Mouse (Mus musculus) hindbrain, embryonic 14.5 days (tissue): ENCODE measurements at regions not wholly inside any gene's neighbourhood (a gene's known extent, or its start where the extent isn't known, plus 50 kb on each side); places are given as distances from the start of the nearest gene placed in this dataset.

ENCODE experiments used
- ATAC-seq: fragments of 200-750 bp; cut with Nextera tagmentation; 2 replicates; pipeline ENCODE4 v1.8.0; 2017; ENCODE audit warnings: moderate number of reproducible peaks, mild to moderate bottlenecking, moderate TSS enrichment, moderate library complexity; ENCODE audit not compliant: low FRiP score
- DNase-seq: peaks from one replicate; pipeline ENCODE4 v3.0.0-alpha.2; 2015; ENCODE audit warnings: low spot score
- H3K27ac ChIP-seq: fragments of 300-500 bp; sonication (generic); 2 replicates; pipeline ENCODE4 v1.5.1; 2014; ENCODE audit warnings: mild to moderate bottlenecking, moderate library complexity
- H3K27me3 ChIP-seq: fragments of 300-500 bp; sonication (generic); 2 replicates; pipeline ENCODE4 v1.6.1; 2014; ENCODE audit warnings: mild to moderate bottlenecking, low read length, mixed read lengths; ENCODE audit not compliant: control insufficient read depth, insufficient read depth
- H3K36me3 ChIP-seq: fragments of 300-500 bp; sonication (generic); replicated peaks from 2 replicates; pipeline ENCODE4 v1.6.1; 2014; ENCODE audit not compliant: control insufficient read depth, insufficient read depth
- H3K4me1 ChIP-seq: fragments of 300-500 bp; sonication (generic); replicated peaks from 2 replicates; pipeline ENCODE4 v1.6.1; 2014; ENCODE audit warnings: antibody characterized with exemption, low read length, mixed read lengths; ENCODE audit not compliant: control insufficient read depth, insufficient read depth
- H3K4me2 ChIP-seq: fragments of 300-500 bp; sonication (generic); replicated peaks from 2 replicates; pipeline ENCODE4 v1.6.1; 2014; ENCODE audit warnings: mild to moderate bottlenecking, moderate library complexity
- H3K4me3 ChIP-seq: fragments of 300-500 bp; sonication (generic); replicated peaks from 2 replicates; pipeline ENCODE4 v1.5.1; 2014; ENCODE audit warnings: mild to moderate bottlenecking, low read length
- H3K9ac ChIP-seq: fragments of 300-500 bp; sonication (generic); 2 replicates; pipeline ENCODE4 v1.6.1; 2014
- H3K9me3 ChIP-seq: fragments of 300-500 bp; sonication (generic); 2 replicates; pipeline ENCODE4 v1.6.1; 2016; ENCODE audit warnings: low read length; ENCODE audit not compliant: control insufficient read depth
- WGBS: fragments of 180-500 bp; shearing (Covaris S2); extraction: QIAGEN DNeasy Blood & Tissue Kit; methylation state at CpG from one replicate; pipeline ENCODE4 v1.1.7; 2014; 5-methylcytosine and 5-hydroxymethylcytosine counted together

GRCm38 (mm10) chr15:93994542-93994941 is 398.9 kb upstream of the Prickle1 start:
- peak; percentile 25 for DNase-seq

DNA sequence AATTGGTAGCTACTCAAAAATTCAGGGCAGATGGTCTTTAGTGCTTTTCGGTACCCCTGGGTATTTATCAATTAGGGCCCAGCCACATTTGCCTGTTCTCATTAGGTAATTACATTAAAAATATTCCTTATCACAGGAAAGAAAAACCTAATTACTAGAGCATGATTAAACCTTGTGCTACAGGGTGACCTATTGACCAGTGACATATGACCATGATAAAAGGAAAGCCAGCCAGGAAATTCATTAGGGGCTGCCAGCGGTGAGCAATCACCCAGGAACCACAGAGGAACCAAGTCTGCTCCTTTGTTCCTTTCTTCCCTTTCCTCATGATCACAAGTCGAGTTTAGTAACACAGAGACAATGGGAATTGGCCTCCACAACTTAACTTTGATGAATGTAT is 394.4 kb upstream of the Prickle1 start:
- Histone ChIP-seq H3K4me1 (0 out of 2 replicates have a peak, but pooled peaks cover 3% of the 10 kb centered on the region), H3K9ac (no peak overlapping the region), H3K4me3 (no peak overlapping the region), H3K27me3 (no peaks in the 10 kb centered on the region), H3K27ac (no peak overlapping the region), H3K36me3 (no peaks in the 10 kb centered on the region), H3K9me3 (no peaks in the 10 kb centered on the region), H3K4me2 (no peak overlapping the region)
- DNase-seq (no peak), ATAC-seq (no peak)
- 23% methylated on average over 3 of the region's 3 CpGs for whole genome bisulfite sequencing

More at GRCm38 (mm10) chr15:93994542-93994941, 398.9 kb upstream of the Prickle1 start:
- no peak overlapping the region for H3K4me2 ChIP-seq
- no peak overlapping the region for H3K4me3 ChIP-seq
- 0 out of 2 replicates have a peak, but pooled peaks cover 3% of the 10 kb centered on the region for H3K4me1 ChIP-seq
- H3K9ac ChIP-seq: no peak overlapping the region
- H3K27me3 ChIP-seq: no peaks in the 10 kb centered on the region
- ATAC-seq: no peak
- no peaks in the 10 kb centered on the region for H3K9me3 ChIP-seq
- H3K36me3 ChIP-seq: no peaks in the 10 kb centered on the region
- WGBS: 28% methylated on average over 4 of the region's 4 CpGs
- no peak overlapping the region for H3K27ac ChIP-seq

DNA sequence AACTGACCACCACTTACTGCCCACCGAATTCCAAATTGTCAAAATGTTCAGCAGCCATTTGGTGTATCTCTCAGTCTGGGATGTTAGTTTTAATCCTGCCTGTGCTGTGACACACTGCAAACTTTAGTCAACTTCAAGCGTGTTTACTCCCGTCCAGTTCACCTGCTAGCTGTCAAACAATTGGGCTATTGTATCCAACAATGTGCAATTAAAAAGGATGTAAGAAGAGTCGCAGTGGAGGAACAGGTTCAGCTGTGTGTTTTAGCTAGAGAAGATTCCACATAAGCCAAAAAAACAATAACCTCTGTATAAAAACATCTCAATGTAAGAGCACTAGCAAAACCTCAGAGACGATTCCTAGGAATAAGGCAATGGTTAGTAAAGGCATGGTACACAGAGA is 392.7 kb upstream of the Prickle1 start:
- Histone ChIP-seq H3K4me2 (no peak overlapping the region), H3K9me3 (no peaks in the 10 kb centered on the region), H3K9ac (no peak overlapping the region), H3K36me3 (no peaks in the 10 kb centered on the region), H3K4me1 (0 out of 2 replicates have a peak, but pooled peaks cover 3% of the 10 kb centered on the region), H3K27me3 (no peaks in the 10 kb centered on the region), H3K4me3 (no peak overlapping the region), H3K27ac (no peak overlapping the region)
- WGBS: 83% methylated on average over 5 of the region's 5 CpGs
- no peak for ATAC-seq
- no peak for DNase-seq

DNA sequence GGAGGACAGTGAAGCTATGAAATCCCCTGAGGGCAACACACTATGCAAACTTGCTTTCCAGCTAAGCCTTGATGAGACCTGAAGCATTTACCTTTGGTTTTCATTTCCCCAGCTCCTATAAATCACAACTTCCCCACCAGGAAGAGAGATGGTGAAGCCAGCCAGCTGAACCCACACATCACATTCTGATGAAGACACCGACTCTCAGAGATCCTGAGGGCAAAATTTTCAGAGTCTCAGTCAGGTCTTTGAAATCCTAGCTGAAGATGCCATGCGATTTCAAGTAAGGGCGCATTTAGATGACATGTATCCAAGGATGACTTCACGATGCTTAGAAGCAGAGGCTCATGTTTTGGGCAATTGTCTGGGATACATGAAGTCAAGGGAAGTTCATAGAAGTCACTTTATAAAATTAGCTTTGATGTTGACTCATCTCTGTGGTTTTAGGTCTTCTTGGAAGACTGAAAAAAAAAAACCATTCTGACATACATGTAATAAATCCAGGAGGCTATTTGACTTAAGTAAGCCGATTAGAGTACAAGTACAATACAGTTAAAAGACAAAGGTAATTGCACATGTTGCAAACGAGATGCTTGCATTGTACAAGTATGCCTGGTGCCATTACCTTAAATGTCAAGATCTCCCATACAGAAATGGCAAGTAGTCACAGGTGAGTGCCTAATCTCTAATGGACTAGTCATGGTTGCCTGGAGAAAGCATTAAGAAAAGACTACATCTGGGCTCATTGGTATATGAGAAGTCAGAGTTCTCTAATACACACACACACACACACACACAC is 391.1 kb upstream of the Prickle1 start:
- Histone ChIP-seq H3K4me3 (no peak overlapping the region), H3K9ac (no peak overlapping the region), H3K27ac (no peak overlapping the region), H3K9me3 (no peaks in the 10 kb centered on the region), H3K36me3 (no peaks in the 10 kb centered on the region), H3K4me2 (no peak overlapping the region), H3K4me1 (0 out of 2 replicates have a peak, but pooled peaks cover 3% of the 10 kb centered on the region), H3K27me3 (no peaks in the 10 kb centered on the region)
- WGBS: 88% methylated on average over 6 of the region's 6 CpGs
- DNase-seq (no peak), ATAC-seq (no peak)

- H3K27ac ChIP-seq: no peak overlapping the region
- H3K4me1 ChIP-seq: no peaks in the 10 kb centered on the region
- 84% methylated on average over 9 of the region's 9 CpGs for WGBS
- no peak overlapping the region for H3K9ac ChIP-seq
- H3K4me3 ChIP-seq: no peak overlapping the region
- H3K36me3 ChIP-seq: no peaks in the 10 kb centered on the region
- DNase-seq: no peak
- no peaks in the 10 kb centered on the region for H3K27me3 ChIP-seq
- no peaks in the 10 kb centered on the region for H3K9me3 ChIP-seq
- no peak overlapping the region for H3K4me2 ChIP-seq
- ATAC-seq: no peak
Measured at GRCm38 (mm10) chr15:93982091-93982490, 386.4 kb upstream of the Prickle1 start.

DNA sequence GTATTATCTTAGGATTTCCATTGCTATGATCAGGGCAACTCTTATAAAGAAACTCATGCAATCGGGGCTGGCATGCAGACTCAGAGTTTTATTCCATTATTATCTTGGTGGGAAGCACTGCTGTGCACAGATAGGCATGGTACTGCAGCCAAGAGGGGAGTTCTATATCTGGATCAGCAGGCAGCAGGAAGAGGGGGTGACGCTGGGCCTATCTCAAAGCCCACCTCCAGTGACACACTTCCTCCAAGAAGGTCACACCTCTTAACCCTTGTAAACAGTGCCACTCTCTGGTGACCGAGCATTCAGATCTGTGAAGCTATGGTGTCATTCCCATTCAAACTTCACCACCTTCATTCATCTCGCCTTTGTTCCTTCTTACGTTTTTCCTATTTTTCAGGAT is 381.8 kb upstream of the Prickle1 start:
- H3K27me3 ChIP-seq: no peaks in the 10 kb centered on the region
- H3K4me2 ChIP-seq: no peak overlapping the region
- H3K4me3 ChIP-seq: no peak overlapping the region
- H3K9me3 ChIP-seq: no peaks in the 10 kb centered on the region
- no peak overlapping the region for H3K27ac ChIP-seq
- H3K4me1 ChIP-seq: no peaks in the 10 kb centered on the region
- no peaks in the 10 kb centered on the region for H3K36me3 ChIP-seq
- DNase-seq (no peak), ATAC-seq (no peak)
- 72% methylated on average over 5 of the region's 5 CpGs for WGBS
- no peak overlapping the region for H3K9ac ChIP-seq

GRCm38 (mm10) chr15:93974727-93975126 is 379.0 kb upstream of the Prickle1 start:
- Histone ChIP-seq H3K4me2 (no peak overlapping the region), H3K9ac (no peak overlapping the region), H3K27me3 (no peaks in the 10 kb centered on the region), H3K4me3 (no peak overlapping the region), H3K9me3 (no peaks in the 10 kb centered on the region), H3K36me3 (no peaks in the 10 kb centered on the region), H3K4me1 (no peaks in the 10 kb centered on the region), H3K27ac (no peak overlapping the region)
- DNase-seq (no peak), ATAC-seq (no peak)
- WGBS: 74% methylated on average over 7 of the region's 7 CpGs

- Histone ChIP-seq H3K4me2 (no peak overlapping the region), H3K4me1 (no peaks in the 10 kb centered on the region), H3K4me3 (no peak overlapping the region), H3K27me3 (no peaks in the 10 kb centered on the region), H3K9me3 (no peaks in the 10 kb centered on the region), H3K27ac (no peak overlapping the region), H3K9ac (no peak overlapping the region), H3K36me3 (no peaks in the 10 kb centered on the region)
- WGBS: 74% methylated on average over 5 of the region's 5 CpGs
- ATAC-seq: no peak
- DNase-seq: no peak
Measured at GRCm38 (mm10) chr15:93972979-93973378, 377.3 kb upstream of the Prickle1 start.

- H3K4me3 ChIP-seq: no peak overlapping the region
- no peak overlapping the region for H3K27ac ChIP-seq
- ATAC-seq (no peak), DNase-seq (no peak)
- H3K4me2 ChIP-seq: no peak overlapping the region
- H3K9ac ChIP-seq: no peak overlapping the region
- no peaks in the 10 kb centered on the region for H3K36me3 ChIP-seq
- H3K9me3 ChIP-seq: no peaks in the 10 kb centered on the region
- no peaks in the 10 kb centered on the region for H3K27me3 ChIP-seq
- H3K4me1 ChIP-seq: no peaks in the 10 kb centered on the region
Measured at GRCm38 (mm10) chr15:93961950-93962349, 366.3 kb upstream of the Prickle1 start.

GRCm38 (mm10) chr15:93959931-93960330 is 364.2 kb upstream of the Prickle1 start:
- H3K36me3 ChIP-seq: no peaks in the 10 kb centered on the region
- H3K27me3 ChIP-seq: no peaks in the 10 kb centered on the region
- H3K27ac ChIP-seq: no peak overlapping the region
- DNase-seq: no peak
- no peak overlapping the region for H3K4me3 ChIP-seq
- H3K9ac ChIP-seq: no peak overlapping the region
- no peak overlapping the region for H3K4me2 ChIP-seq
- H3K4me1 ChIP-seq: no peaks in the 10 kb centered on the region
- no peak for ATAC-seq
- no peaks in the 10 kb centered on the region for H3K9me3 ChIP-seq
- WGBS: 82% methylated on average over 8 of the region's 8 CpGs
